Mouse (Mus musculus): ENCODE results near the gene Arsb. TPM values are rescaled to one million over a fixed set of nuclear protein-coding genes. Genes with fewer than 3 reads are reported as not detected.

Gene Arsb
- polyA plus RNA-seq, 1 experiment = 86.9 TPM

GRCm38 (mm10) chr13:93837481-93838225, 66.2 kb downstream of the Arsb start:
- Histone ChIP-seq H3K4me1 (ENCODE audit: control insufficient read depth, insufficient read depth, low read length) (peaks cover 7% of the 10 kb centered on the region; the same call in 1 of the 2 replicates), H3K27ac (ENCODE audit: insufficient read depth, low read length) (no peak overlapping the region), H3K4me3 (ENCODE audit: insufficient read depth, low read length) (no peak overlapping the region)
- TF ChIP-seq POLR2A (IDR thresholded peaks at IDR 0.05; ENCODE audit: extremely low read depth, insufficient read depth, low read length) (no peak), CTCF (IDR thresholded peaks at IDR 0.05; ENCODE audit: extremely low read depth, insufficient read depth, low read length) (no peak)

- no peak overlapping the region for H3K27ac ChIP-seq (ENCODE audit: insufficient read depth, low read length)
- peaks cover 7% of the 10 kb centered on the region; the same call in 1 of the 2 replicates for H3K4me1 ChIP-seq (ENCODE audit: control insufficient read depth, insufficient read depth, low read length)
- TF ChIP-seq CTCF (IDR thresholded peaks at IDR 0.05; ENCODE audit: extremely low read depth, insufficient read depth, low read length) (no peak), POLR2A (IDR thresholded peaks at IDR 0.05; ENCODE audit: extremely low read depth, insufficient read depth, low read length) (no peak)
- H3K4me3 ChIP-seq (ENCODE audit: insufficient read depth, low read length) = no peak overlapping the region
These were observed 67.2 kb downstream of the Arsb start for GRCm38 (mm10) chr13:93838431-93839136.

- TF ChIP-seq POLR2A (IDR thresholded peaks at IDR 0.05; ENCODE audit: extremely low read depth, insufficient read depth, low read length) (no peak), CTCF (IDR thresholded peaks at IDR 0.05; ENCODE audit: extremely low read depth, insufficient read depth, low read length) (no peak)
- Histone ChIP-seq H3K4me1 (ENCODE audit: control insufficient read depth, insufficient read depth, low read length) (peaks cover 7% of the 10 kb centered on the region; the same call in 1 of the 2 replicates), H3K4me3 (ENCODE audit: insufficient read depth, low read length) (no peak overlapping the region), H3K27ac (ENCODE audit: insufficient read depth, low read length) (no peak overlapping the region)
These were observed 67.8 kb downstream of the Arsb start for GRCm38 (mm10) chr13:93839137-93839630.

- TF ChIP-seq POLR2A (IDR thresholded peaks at IDR 0.05; ENCODE audit: extremely low read depth, insufficient read depth, low read length) (no peak), CTCF (IDR thresholded peaks at IDR 0.05; ENCODE audit: extremely low read depth, insufficient read depth, low read length) (no peak)
- H3K4me3 ChIP-seq (ENCODE audit: insufficient read depth, low read length) = no peak overlapping the region
- H3K4me1 ChIP-seq (ENCODE audit: control insufficient read depth, insufficient read depth, low read length) = peaks cover 7% of the 10 kb centered on the region; the same call in 1 of the 2 replicates
- no peak overlapping the region for H3K27ac ChIP-seq (ENCODE audit: insufficient read depth, low read length)
These were observed 68.3 kb downstream of the Arsb start for GRCm38 (mm10) chr13:93839721-93840120.

GRCm38 (mm10) chr13:93840146-93840545, 68.7 kb downstream of the Arsb start:
- peaks cover 7% of the 10 kb centered on the region; the same call in 1 of the 2 replicates for H3K4me1 ChIP-seq (ENCODE audit: control insufficient read depth, insufficient read depth, low read length)
- TF ChIP-seq POLR2A (IDR thresholded peaks at IDR 0.05; ENCODE audit: extremely low read depth, insufficient read depth, low read length) = no peak
- TF ChIP-seq CTCF (IDR thresholded peaks at IDR 0.05; ENCODE audit: extremely low read depth, insufficient read depth, low read length) = no peak
- no peak overlapping the region for H3K27ac ChIP-seq (ENCODE audit: insufficient read depth, low read length)
- H3K4me3 ChIP-seq (ENCODE audit: insufficient read depth, low read length) = no peak overlapping the region

- Histone ChIP-seq H3K4me1 (ENCODE audit: control insufficient read depth, insufficient read depth, low read length) (peaks cover 4% of the 10 kb centered on the region; the same call in 1 of the 2 replicates), H3K4me3 (ENCODE audit: insufficient read depth, low read length) (no peak overlapping the region), H3K27ac (ENCODE audit: insufficient read depth, low read length) (no peak overlapping the region)
- TF ChIP-seq CTCF (IDR thresholded peaks at IDR 0.05; ENCODE audit: extremely low read depth, insufficient read depth, low read length) (no peak), POLR2A (IDR thresholded peaks at IDR 0.05; ENCODE audit: extremely low read depth, insufficient read depth, low read length) (no peak)
These were observed 75.5 kb downstream of the Arsb start for GRCm38 (mm10) chr13:93846831-93847518.

- no peak overlapping the region for H3K27ac ChIP-seq (ENCODE audit: insufficient read depth, low read length)
- H3K4me1 ChIP-seq (ENCODE audit: control insufficient read depth, insufficient read depth, low read length) = peaks cover 4% of the 10 kb centered on the region; the same call in 1 of the 2 replicates
- no peak for TF ChIP-seq CTCF (IDR thresholded peaks at IDR 0.05; ENCODE audit: extremely low read depth, insufficient read depth, low read length)
- no peak for TF ChIP-seq POLR2A (IDR thresholded peaks at IDR 0.05; ENCODE audit: extremely low read depth, insufficient read depth, low read length)
- H3K4me3 ChIP-seq (ENCODE audit: insufficient read depth, low read length) = no peak overlapping the region
These were observed 76.2 kb downstream of the Arsb start for GRCm38 (mm10) chr13:93847614-93848013.

GRCm38 (mm10) chr13:93848615-93849014, 77.2 kb downstream of the Arsb start:
- TF ChIP-seq POLR2A (IDR thresholded peaks at IDR 0.05; ENCODE audit: extremely low read depth, insufficient read depth, low read length) (no peak), CTCF (IDR thresholded peaks at IDR 0.05; ENCODE audit: extremely low read depth, insufficient read depth, low read length) (no peak)
- Histone ChIP-seq H3K4me3 (ENCODE audit: insufficient read depth, low read length) (no peak overlapping the region), H3K4me1 (ENCODE audit: control insufficient read depth, insufficient read depth, low read length) (peaks cover 4% of the 10 kb centered on the region; the same call in 1 of the 2 replicates), H3K27ac (ENCODE audit: insufficient read depth, low read length) (no peak overlapping the region)

GRCm38 (mm10) chr13:93849751-93850355, 78.4 kb downstream of the Arsb start:
- Histone ChIP-seq H3K27ac (ENCODE audit: insufficient read depth, low read length) (no peak overlapping the region), H3K4me1 (ENCODE audit: control insufficient read depth, insufficient read depth, low read length) (peaks cover 5% of the 10 kb centered on the region; the same call in 1 of the 2 replicates), H3K4me3 (ENCODE audit: insufficient read depth, low read length) (no peak overlapping the region)
- TF ChIP-seq POLR2A (IDR thresholded peaks at IDR 0.05; ENCODE audit: extremely low read depth, insufficient read depth, low read length) = no peak
- no peak for TF ChIP-seq CTCF (IDR thresholded peaks at IDR 0.05; ENCODE audit: extremely low read depth, insufficient read depth, low read length)
